Mouse (Mus musculus) testis, adult 2 months (tissue): ENCODE measurements at regions not wholly inside any gene's neighbourhood (a gene's known extent, or its start where the extent isn't known, plus 50 kb on each side); places are given as distances from the start of the nearest gene placed in this dataset.

Experiments used
- CTCF ChIP-seq: fragments of 200-500 bp; IDR thresholded peaks from 2 replicates; pipeline ENCODE4 v1.5.1; 2012; ENCODE audit warnings: low read depth, mild to moderate bottlenecking, inconsistent platforms, low read length, moderate library complexity; ENCODE audit not compliant: control insufficient read depth, insufficient read depth, insufficient replicate concordance
- POLR2A ChIP-seq: fragments of 200-500 bp; IDR thresholded peaks from 2 replicates; pipeline ENCODE4 v1.6.1; 2012; ENCODE audit warnings: low read depth, mild to moderate bottlenecking, inconsistent platforms, low read length, moderate library complexity; ENCODE audit not compliant: control insufficient read depth

- TF ChIP-seq POLR2A (no peak), CTCF (no peak)
Measured at GRCm38 (mm10) chr12:25189174-25189761, 92.3 kb upstream of the Id2 start.
